Mouse (Mus musculus) thymus, adult 18-20 months (tissue): ENCODE data around the gene Hexa.

Experiments
- DNase-seq, 2 experiments: peaks; one replicate each; pipeline ENCODE4 v3.0.0; 2022; ENCODE audit warnings: mixed read lengths in 2 of 2

The Hexa gene

GRCm38 (mm10) chr9:59539441-59540137 is at the start of gene Hexa, which contains the start of gene Tmem202:
Gene Hexa (plus strand): TSS chr9:59539540.
Gene Tmem202 (minus strand): TSS chr9:59539847.
- DNase-seq = peak; percentile 51

GRCm38 (mm10) chr9:59508146-59508545 is 31.2 kb upstream of the Hexa start:
- DNase-seq = no peak

DNA sequence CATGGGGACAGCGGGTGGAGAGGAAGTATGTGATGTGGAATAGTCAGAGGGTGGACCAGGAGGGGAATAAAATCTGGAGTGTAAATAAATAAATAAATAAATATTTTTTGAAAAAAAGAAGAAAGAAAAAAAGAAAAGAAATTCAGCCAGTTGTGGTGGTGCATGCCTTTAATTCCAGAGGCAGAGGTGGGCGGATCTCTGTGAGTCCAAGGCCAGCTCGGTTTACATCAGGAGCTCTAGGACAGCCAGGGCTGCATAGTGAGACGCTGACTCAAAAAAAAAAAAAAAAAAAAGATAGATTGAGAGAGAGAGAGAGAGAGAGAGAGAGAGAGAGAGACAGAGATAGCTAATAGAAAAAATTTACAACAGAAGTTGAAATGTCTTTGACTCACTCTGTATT is 27.0 kb upstream of the Hexa start:
- DNase-seq = no peak

GRCm38 (mm10) chr9:59515069-59515468 is 24.3 kb upstream of the Hexa start:
- no peak for DNase-seq

- no peak for DNase-seq
Measured at GRCm38 (mm10) chr9:59517127-59517526, 22.2 kb upstream of the Hexa start.

GRCm38 (mm10) chr9:59518976-59519375 is 20.4 kb upstream of the Hexa start:
- no peak for DNase-seq

GRCm38 (mm10) chr9:59519396-59519795 is 19.9 kb upstream of the Hexa start:
- DNase-seq = no peak

DNA sequence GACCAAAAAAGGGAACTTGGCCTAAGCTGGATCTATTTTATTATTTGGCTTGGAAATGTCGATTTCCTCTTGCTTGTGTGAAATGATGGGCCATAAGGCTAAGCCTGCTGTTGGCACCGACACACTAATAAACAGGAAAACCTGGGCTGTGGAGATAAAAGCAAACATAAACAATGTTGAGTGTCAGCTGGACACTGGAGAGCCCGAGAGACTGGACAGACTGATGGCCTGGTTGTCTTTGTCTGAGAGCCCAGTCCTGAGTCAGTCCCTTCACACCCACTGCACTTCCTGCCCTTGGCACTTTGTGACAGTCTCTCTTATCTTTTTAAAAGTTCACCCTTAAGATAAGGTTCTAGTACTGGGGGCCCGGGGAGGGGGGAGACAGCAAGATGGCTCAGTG is 16.4 kb upstream of the Hexa start:
- no peak for DNase-seq

DNA sequence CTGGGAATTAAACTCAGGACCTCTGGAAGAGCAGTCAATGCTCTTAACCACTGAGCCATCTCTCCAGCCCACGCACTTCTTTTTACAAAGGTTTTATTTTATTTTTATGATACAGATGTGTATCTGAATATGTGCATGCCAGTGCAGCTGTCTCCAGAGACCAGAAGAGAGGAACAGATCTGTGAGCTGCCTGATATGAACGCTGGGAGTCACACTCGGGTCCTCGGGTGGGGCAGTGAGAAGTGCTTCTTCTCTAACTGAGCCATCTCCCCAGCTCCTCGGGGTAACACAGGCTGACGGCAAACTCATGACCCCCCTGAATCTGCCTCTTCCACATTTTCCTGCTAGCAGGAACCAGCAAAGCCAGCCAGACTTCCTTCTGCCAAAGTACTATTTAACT is 12.6 kb upstream of the Hexa start:
- no peak for DNase-seq

GRCm38 (mm10) chr9:59527580-59527979 is 11.8 kb upstream of the Hexa start:
- no peak for DNase-seq

- no peak for DNase-seq
Measured at GRCm38 (mm10) chr9:59528274-59528673, 11.1 kb upstream of the Hexa start.

DNA sequence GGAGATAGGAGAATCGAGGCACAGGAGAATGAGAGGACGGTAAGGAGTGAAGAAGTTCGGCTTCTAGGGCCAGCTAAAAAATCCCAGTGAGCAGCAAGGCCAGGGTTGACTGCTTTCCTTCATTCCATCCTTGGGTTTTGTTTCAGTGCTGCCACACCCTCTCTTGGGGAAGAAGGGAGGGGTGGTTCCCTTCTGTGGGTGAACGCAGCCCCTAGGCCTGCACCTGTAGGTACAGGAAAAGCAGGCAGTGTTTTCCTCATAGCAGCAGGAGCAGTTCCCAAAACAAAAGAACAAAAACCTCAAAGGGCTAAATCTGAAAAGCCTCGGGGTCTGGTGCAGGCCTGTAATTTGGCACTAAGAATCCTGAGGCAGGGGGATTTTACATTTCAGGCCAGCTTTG is 7.7 kb upstream of the Hexa start:
- no peak for DNase-seq

GRCm38 (mm10) chr9:59533422-59533821 is 5.9 kb upstream of the Hexa start:
- no peak for DNase-seq

DNA sequence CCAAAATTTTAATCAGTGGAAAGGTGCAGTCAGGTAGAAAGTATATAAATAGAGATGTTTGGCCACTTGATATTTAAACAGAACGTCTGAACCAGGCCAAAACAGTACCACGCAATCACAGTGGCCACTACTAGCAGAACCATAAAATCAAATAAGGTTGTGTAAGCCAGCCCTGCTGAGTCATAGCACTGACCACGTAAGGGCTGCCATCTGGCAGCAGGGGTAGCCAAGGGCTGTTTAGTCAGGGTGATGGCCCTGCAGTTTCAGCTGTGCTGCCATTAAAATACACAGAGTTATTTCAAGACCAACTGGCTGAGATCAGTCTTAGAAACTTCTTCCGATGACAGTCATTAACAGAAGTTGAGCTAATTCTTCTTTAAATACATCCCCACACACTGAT is 5.5 kb upstream of the Hexa start:
- DNase-seq = no peak

- no peak for DNase-seq
Measured at GRCm38 (mm10) chr9:59537651-59538050, 1.7 kb upstream of the Hexa start.

DNA sequence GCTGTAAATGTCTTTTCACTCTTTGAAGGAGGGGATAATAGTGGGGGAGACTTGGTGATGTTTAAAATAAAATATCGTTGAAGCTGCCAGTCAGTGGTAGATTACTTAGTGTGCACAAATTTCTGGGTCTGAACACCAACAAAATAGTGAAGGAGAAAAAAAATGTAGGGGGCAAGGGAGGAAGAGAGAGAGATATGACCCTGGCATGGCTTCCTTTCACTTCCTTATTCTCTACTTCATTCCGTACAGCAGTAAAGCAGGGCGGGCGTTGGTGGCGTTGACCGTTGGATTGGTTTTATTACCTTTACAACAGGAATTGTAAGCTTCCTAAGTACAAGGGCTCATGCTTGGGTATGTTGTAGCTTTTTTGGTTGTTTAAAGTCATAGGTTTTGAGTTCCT is 2.3 kb downstream of the Hexa start:
- no peak for DNase-seq

GRCm38 (mm10) chr9:59542766-59543324 is 3.5 kb downstream of the Hexa start:
- DNase-seq = no peak

- DNase-seq = no peak
Measured at GRCm38 (mm10) chr9:59544739-59545138, 5.4 kb downstream of the Hexa start.

GRCm38 (mm10) chr9:59547869-59548268 is 8.5 kb downstream of the Hexa start:
- DNase-seq = no peak

DNA sequence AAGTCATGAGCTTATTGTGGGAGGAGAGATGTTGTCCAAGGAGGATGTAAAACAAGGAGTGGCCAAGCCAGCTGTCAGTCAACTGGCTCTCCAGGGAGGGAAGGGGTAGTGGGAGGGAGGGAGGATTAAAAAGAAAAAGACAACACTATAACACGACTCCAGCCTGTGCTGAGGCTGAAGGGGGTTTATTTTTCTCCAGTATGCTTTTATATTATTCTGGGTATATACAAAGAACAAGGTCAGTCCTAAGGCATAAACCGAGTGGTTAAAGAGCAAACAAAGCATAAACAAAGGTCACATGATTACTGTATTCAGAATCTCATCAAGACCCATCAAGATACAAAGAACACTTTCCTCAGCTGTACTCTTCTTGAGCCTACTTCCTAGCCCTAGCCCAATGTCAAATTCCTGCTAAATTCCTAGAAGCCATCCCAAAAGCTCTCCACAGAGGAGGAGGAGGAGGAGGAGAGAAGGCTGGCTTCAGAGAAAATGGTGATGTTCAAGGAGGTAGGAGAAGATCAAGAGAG is 9.7 kb downstream of the Hexa start:
- no peak for DNase-seq

GRCm38 (mm10) chr9:59550077-59550476 is 10.7 kb downstream of the Hexa start:
- no peak for DNase-seq

GRCm38 (mm10) chr9:59551017-59551416 is 11.7 kb downstream of the Hexa start:
- DNase-seq = no peak

GRCm38 (mm10) chr9:59551620-59552031 is 12.3 kb downstream of the Hexa start:
- no peak for DNase-seq

DNA sequence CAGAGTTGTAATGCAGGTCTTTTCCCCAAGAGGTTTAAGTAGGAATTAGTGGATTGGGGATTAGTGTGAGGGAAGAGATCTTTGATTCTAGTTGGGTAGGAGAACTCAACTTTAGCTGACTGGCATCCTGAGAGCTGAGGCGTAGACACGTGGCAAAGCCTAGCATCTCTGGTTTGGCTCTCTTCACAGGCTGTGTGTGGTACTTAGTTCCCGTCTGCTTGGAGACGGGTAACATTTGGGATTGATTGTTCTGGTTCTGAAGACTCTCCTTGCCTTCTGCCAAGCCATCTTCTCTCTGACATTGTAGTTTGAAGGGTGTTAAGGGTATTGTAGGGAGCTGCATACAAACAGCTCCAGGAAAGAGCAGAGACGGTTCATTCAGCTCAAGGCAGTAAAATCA is 13.3 kb downstream of the Hexa start:
- DNase-seq = no peak

DNA sequence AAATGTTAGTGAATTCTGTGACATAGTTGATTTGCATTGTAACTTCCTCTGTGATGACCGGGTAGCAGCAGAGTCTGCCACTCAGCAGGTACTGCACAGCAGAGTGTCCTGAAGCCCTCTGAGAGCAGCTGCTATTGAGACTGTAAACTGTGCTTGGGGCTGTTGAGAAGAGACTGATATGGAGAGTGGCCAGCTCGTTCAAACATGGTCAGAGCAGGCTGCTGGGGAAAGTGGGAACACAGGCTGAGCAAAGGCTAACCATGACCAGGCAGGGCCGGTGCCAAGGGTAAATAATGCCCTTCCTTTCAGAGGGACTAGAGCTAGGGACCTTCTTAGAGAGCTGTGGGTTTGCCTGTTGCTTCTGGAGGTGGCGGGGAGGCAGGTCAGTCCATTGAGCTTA is 14.4 kb downstream of the Hexa start:
- DNase-seq = no peak
